Comparison of ENCODE assay signal across 9 mouse cellular contexts in the genomic region with DNA sequence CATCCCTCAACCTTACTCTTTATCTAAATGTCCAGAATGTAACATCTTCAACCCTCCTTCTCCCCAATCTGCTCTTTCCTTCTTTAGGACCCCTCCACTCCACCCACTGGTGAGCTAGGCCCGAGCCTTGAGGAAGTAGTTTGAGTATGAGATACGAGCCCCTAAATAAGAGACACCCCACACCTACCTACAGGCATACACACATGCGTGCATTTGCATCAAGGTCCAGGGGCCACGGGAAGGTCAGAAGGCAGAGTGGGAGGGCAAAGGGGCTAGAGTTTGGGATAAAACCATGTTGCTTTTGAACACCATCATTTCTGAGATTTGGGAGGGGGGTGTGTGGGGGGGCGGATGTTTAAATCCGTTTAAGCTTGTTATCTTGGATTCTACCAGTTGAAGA. TPM values are rescaled to one million over a fixed set of nuclear protein-coding genes. Genes with fewer than 3 reads are reported as not detected.
DNase-seq lines count a peak whose midpoint lies in the region; ATAC-seq lines count a peak whose summit lies in the region.
"Had no signal": no experiment of that assay in that cellular context is flagged by ENCODE, and none has a peak within 500 bp of the region (broad histone marks: within the 10 kb centered on the region; RNA-seq: fewer than 3 reads in every experiment).

No protein-coding gene starts in this region.

- no peak for DNase-seq in lung, postnatal 25 days (ENCODE audit: low spot score)
- no peak for DNase-seq in spleen, adult 12 weeks (ENCODE audit: low spot score)
- DNase-seq in urinary bladder, adult 18-20 months (ENCODE audit: low spot score in 2 of 2), result no peak
- DNase-seq: right cerebral cortex, adult 18-20 months had no signal

- peak overlapping the region; percentile 96 for H3K4me2 ChIP-seq in lung, embryonic 15.5 days
- peak overlapping the region; percentile 89 for H3K4me2 ChIP-seq in forebrain, embryonic 12.5 days
- H3K4me2 ChIP-seq in limb, embryonic 13.5 days (replicated peaks), result peak overlapping the region; percentile 93
- H3K4me2 ChIP-seq in stomach, embryonic 15.5 days, result peak overlapping the region; percentile 96

- 16% methylated on average over 6 of the region's 6 CpGs for WGBS in lung, embryonic 15.5 days
- WGBS in forebrain, embryonic 12.5 days, result under 1% methylated on average over 6 of the region's 6 CpGs
- WGBS in limb, embryonic 13.5 days, result 6% methylated on average over 6 of the region's 6 CpGs
- 14% methylated on average over 6 of the region's 6 CpGs for WGBS in stomach, embryonic 15.5 days

- no peak overlapping the region for H3K27ac ChIP-seq in lung, embryonic 15.5 days
- H3K27ac ChIP-seq in forebrain, embryonic 12.5 days, result peak overlapping the region; percentile 100
- peak overlapping the region; percentile 93 for H3K27ac ChIP-seq in limb, embryonic 13.5 days
- peak overlapping the region; percentile 96; the same call in 1 of the 2 replicates for H3K27ac ChIP-seq in stomach, embryonic 15.5 days

- peaks cover 44% of the 10 kb centered on the region for H3K4me1 ChIP-seq in lung, embryonic 15.5 days
- H3K4me1 ChIP-seq in forebrain, embryonic 12.5 days, result peaks cover 61% of the 10 kb centered on the region
- peaks cover 66% of the 10 kb centered on the region for H3K4me1 ChIP-seq in limb, embryonic 13.5 days
- H3K4me1 ChIP-seq in stomach, embryonic 15.5 days, result peaks cover 12% of the 10 kb centered on the region; the same call in 1 of the 2 replicates

- peak overlapping the region; percentile 94 for H3K9ac ChIP-seq in lung, embryonic 15.5 days
- peak overlapping the region; percentile 98 for H3K9ac ChIP-seq in forebrain, embryonic 12.5 days
- H3K9ac ChIP-seq in limb, embryonic 13.5 days, result peak overlapping the region; percentile 88
- no peak overlapping the region for H3K9ac ChIP-seq in stomach, embryonic 15.5 days

- peaks cover 25% of the 10 kb centered on the region for H3K27me3 ChIP-seq in lung, embryonic 15.5 days
- peaks cover 12% of the 10 kb centered on the region; the same call in 1 of the 2 replicates for H3K27me3 ChIP-seq in forebrain, embryonic 12.5 days
- peaks cover 57% of the 10 kb centered on the region for H3K27me3 ChIP-seq in limb, embryonic 13.5 days
- peaks cover 9% of the 10 kb centered on the region; the same call in 1 of the 2 replicates for H3K27me3 ChIP-seq in stomach, embryonic 15.5 days (replicated peaks)

- ATAC-seq in lung, embryonic 15.5 days (ENCODE audit: borderline replicate concordance, extremely low read depth, low FRiP score, low TSS enrichment), result no peak
- no peak for ATAC-seq in forebrain, embryonic 12.5 days (ENCODE audit: low FRiP score)
- no peak for ATAC-seq in limb, embryonic 13.5 days (ENCODE audit: low FRiP score, low read depth)
- no peak for ATAC-seq in stomach, embryonic 15.5 days (ENCODE audit: insufficient read depth, low FRiP score, low read depth)
- no peak for ATAC-seq in CD4-positive, CD25-positive, alpha-beta regulatory T cell, adult 4 months

- H3K36me3 ChIP-seq in lung, embryonic 15.5 days, result no peaks in the 10 kb centered on the region
- no peaks in the 10 kb centered on the region for H3K36me3 ChIP-seq in forebrain, embryonic 12.5 days (replicated peaks)
- H3K36me3 ChIP-seq in limb, embryonic 13.5 days, result no peaks in the 10 kb centered on the region
- H3K36me3 ChIP-seq in stomach, embryonic 15.5 days, result no peaks in the 10 kb centered on the region

- H3K4me3 ChIP-seq in lung, embryonic 15.5 days, result peak overlapping the region; percentile 76
- H3K4me3 ChIP-seq in forebrain, embryonic 12.5 days (replicated peaks), result peak overlapping the region; percentile 85
- H3K4me3 ChIP-seq in limb, embryonic 13.5 days, result peak overlapping the region; percentile 71
- H3K4me3 ChIP-seq in stomach, embryonic 15.5 days (replicated peaks), result peak overlapping the region; percentile 72

- no peaks in the 10 kb centered on the region for H3K9me3 ChIP-seq in lung, embryonic 15.5 days
- H3K9me3 ChIP-seq in forebrain, embryonic 12.5 days, result no peaks in the 10 kb centered on the region
- no peaks in the 10 kb centered on the region for H3K9me3 ChIP-seq in limb, embryonic 13.5 days
- no peaks in the 10 kb centered on the region for H3K9me3 ChIP-seq in stomach, embryonic 15.5 days

RNA-seq across cellular contexts. Expression of a gene that starts 2.5 kb away (rescaled TPM):
- 10.6 and 11.4 TPM in 2 replicates for polyA plus RNA-seq in lung, embryonic 15.5 days (2015; fragmentation: Nextera tagmentation; extraction: Ambion mirVana)
- 27.1 and 29.5 TPM in 2 replicates for polyA plus RNA-seq in forebrain, embryonic 12.5 days (2016; fragmentation: Nextera tagmentation; extraction: Ambion mirVana)
- polyA plus RNA-seq in limb, embryonic 13.5 days (2015; fragmentation: Nextera tagmentation; extraction: Ambion mirVana), result 14.5 and 16.1 TPM in 2 replicates
- polyA plus RNA-seq in stomach, embryonic 15.5 days (2015; fragmentation: Nextera tagmentation; extraction: Ambion mirVana), result 8.3 and 9.5 TPM in 2 replicates
- not detected for polyA plus RNA-seq in CD4-positive, CD25-positive, alpha-beta regulatory T cell, adult 4 months (2017; shearing (Covaris generic))
